Mouse (Mus musculus) small intestine, adult 2 months (tissue): ENCODE data around the gene Lalba.

Experiments
- CTCF ChIP-seq: fragments of 200-500 bp; IDR thresholded peaks from 2 replicates; pipeline ENCODE4 v1.5.1; 2012; ENCODE audit warnings: low read depth, mild to moderate bottlenecking, control low read depth, inconsistent platforms, low read length, moderate library complexity, mixed read lengths; ENCODE audit not compliant: insufficient replicate concordance, insufficient read length; ENCODE audit errors: extremely low read depth
- POLR2A ChIP-seq: fragments of 200-500 bp; IDR thresholded peaks from 2 replicates; pipeline ENCODE4 v1.6.1; 2012; ENCODE audit warnings: low read depth, mild to moderate bottlenecking, control low read depth, inconsistent platforms, low read length, moderate library complexity

- no peak for TF ChIP-seq POLR2A
- no peak for TF ChIP-seq CTCF
Measured at GRCm38 (mm10) chr15:98469596-98469995, 12.9 kb downstream of the Lalba start, which contains the start of gene OR5BS1P.
